Mouse (Mus musculus): ENCODE measurements around the gene Oxtr. TPM values are rescaled to one million over a fixed set of nuclear protein-coding genes. Genes with fewer than 3 reads are reported as not detected.

Gene Oxtr
- polyA plus RNA-seq, 1 experiment from 2014 or later, result 2.3 TPM

GRCm38 (mm10) chr6:112507617-112508016 is 17.9 kb upstream of the Oxtr start:
- Histone ChIP-seq H3K27ac (ENCODE audit: low read length) (no peak overlapping the region), H3K9ac (ENCODE audit: low read depth, low read length) (no peak overlapping the region), H3K36me3 (ENCODE audit: control insufficient read depth, insufficient read depth, low read length) (no peaks in the 10 kb centered on the region), H3K4me2 (ENCODE audit: low read length) (no peak overlapping the region), H3K9me3 (replicated peaks; ENCODE audit: control insufficient read depth, low read length, poor library complexity, severe bottlenecking) (no peaks in the 10 kb centered on the region), H3K4me3 (ENCODE audit: low read depth, low read length) (no peak overlapping the region), H3K27me3 (ENCODE audit: control insufficient read depth, insufficient read depth, low read depth, low read length) (peaks cover 3% of the 10 kb centered on the region), H3K4me1 (ENCODE audit: control insufficient read depth, insufficient read depth, low read length) (no peaks in the 10 kb centered on the region)
- no peak for ATAC-seq
- WGBS, result 90% methylated on average over 2 of the region's 2 CpGs

GRCm38 (mm10) chr6:112501156-112501555 is 11.4 kb upstream of the Oxtr start:
- no peaks in the 10 kb centered on the region for H3K27me3 ChIP-seq (ENCODE audit: control insufficient read depth, insufficient read depth, low read depth, low read length)
- WGBS, result 81% methylated on average over 2 of the region's 2 CpGs
- no peaks in the 10 kb centered on the region for H3K4me1 ChIP-seq (ENCODE audit: control insufficient read depth, insufficient read depth, low read length)
- no peaks in the 10 kb centered on the region for H3K36me3 ChIP-seq (ENCODE audit: control insufficient read depth, insufficient read depth, low read length)
- no peak for ATAC-seq
- no peak overlapping the region for H3K4me3 ChIP-seq (ENCODE audit: low read depth, low read length)
- H3K9me3 ChIP-seq (replicated peaks; ENCODE audit: control insufficient read depth, low read length, poor library complexity, severe bottlenecking), result no peaks in the 10 kb centered on the region
- no peak overlapping the region for H3K27ac ChIP-seq (ENCODE audit: low read length)
- H3K9ac ChIP-seq (ENCODE audit: low read depth, low read length), result no peak overlapping the region
- H3K4me2 ChIP-seq (ENCODE audit: low read length), result no peak overlapping the region

- H3K27me3 ChIP-seq (ENCODE audit: control insufficient read depth, insufficient read depth, low read depth, low read length), result no peaks in the 10 kb centered on the region
- no peak overlapping the region for H3K9ac ChIP-seq (ENCODE audit: low read depth, low read length)
- 87% methylated on average over 2 of the region's 2 CpGs for WGBS
- H3K27ac ChIP-seq (ENCODE audit: low read length), result no peak overlapping the region
- no peak overlapping the region for H3K4me3 ChIP-seq (ENCODE audit: low read depth, low read length)
- H3K9me3 ChIP-seq (replicated peaks; ENCODE audit: control insufficient read depth, low read length, poor library complexity, severe bottlenecking), result no peaks in the 10 kb centered on the region
- no peaks in the 10 kb centered on the region for H3K36me3 ChIP-seq (ENCODE audit: control insufficient read depth, insufficient read depth, low read length)
- H3K4me2 ChIP-seq (ENCODE audit: low read length), result no peak overlapping the region
- H3K4me1 ChIP-seq (ENCODE audit: control insufficient read depth, insufficient read depth, low read length), result no peaks in the 10 kb centered on the region
- no peak for ATAC-seq
Measured at GRCm38 (mm10) chr6:112499456-112499855, 9.7 kb upstream of the Oxtr start.

- no peaks in the 10 kb centered on the region for H3K4me1 ChIP-seq (ENCODE audit: control insufficient read depth, insufficient read depth, low read length)
- no peaks in the 10 kb centered on the region for H3K36me3 ChIP-seq (ENCODE audit: control insufficient read depth, insufficient read depth, low read length)
- H3K27ac ChIP-seq (ENCODE audit: low read length), result no peak overlapping the region
- ATAC-seq, result no peak
- no peaks in the 10 kb centered on the region for H3K9me3 ChIP-seq (replicated peaks; ENCODE audit: control insufficient read depth, low read length, poor library complexity, severe bottlenecking)
- 83% methylated on average over 3 of the region's 3 CpGs for WGBS
- H3K9ac ChIP-seq (ENCODE audit: low read depth, low read length), result no peak overlapping the region
- H3K4me3 ChIP-seq (ENCODE audit: low read depth, low read length), result no peak overlapping the region
- H3K4me2 ChIP-seq (ENCODE audit: low read length), result no peak overlapping the region
- H3K27me3 ChIP-seq (ENCODE audit: control insufficient read depth, insufficient read depth, low read depth, low read length), result no peaks in the 10 kb centered on the region
Measured at GRCm38 (mm10) chr6:112498716-112499115, 9.0 kb upstream of the Oxtr start.

GRCm38 (mm10) chr6:112497456-112497855 is 7.7 kb upstream of the Oxtr start:
- WGBS, result 92% methylated on average over 2 of the region's 2 CpGs
- Histone ChIP-seq H3K4me2 (ENCODE audit: low read length) (no peak overlapping the region), H3K27ac (ENCODE audit: low read length) (no peak overlapping the region), H3K9me3 (replicated peaks; ENCODE audit: control insufficient read depth, low read length, poor library complexity, severe bottlenecking) (no peaks in the 10 kb centered on the region), H3K36me3 (ENCODE audit: control insufficient read depth, insufficient read depth, low read length) (no peaks in the 10 kb centered on the region), H3K4me1 (ENCODE audit: control insufficient read depth, insufficient read depth, low read length) (no peaks in the 10 kb centered on the region), H3K9ac (ENCODE audit: low read depth, low read length) (no peak overlapping the region), H3K4me3 (ENCODE audit: low read depth, low read length) (no peak overlapping the region), H3K27me3 (ENCODE audit: control insufficient read depth, insufficient read depth, low read depth, low read length) (no peaks in the 10 kb centered on the region)
- ATAC-seq, result no peak

- Histone ChIP-seq H3K36me3 (ENCODE audit: control insufficient read depth, insufficient read depth, low read length) (no peaks in the 10 kb centered on the region), H3K27me3 (ENCODE audit: control insufficient read depth, insufficient read depth, low read depth, low read length) (no peaks in the 10 kb centered on the region; the same call in 1 of the 2 replicates), H3K4me3 (ENCODE audit: low read depth, low read length) (no peak overlapping the region), H3K9ac (ENCODE audit: low read depth, low read length) (no peak overlapping the region), H3K4me2 (ENCODE audit: low read length) (no peak overlapping the region), H3K27ac (ENCODE audit: low read length) (no peak overlapping the region), H3K4me1 (ENCODE audit: control insufficient read depth, insufficient read depth, low read length) (no peaks in the 10 kb centered on the region), H3K9me3 (replicated peaks; ENCODE audit: control insufficient read depth, low read length, poor library complexity, severe bottlenecking) (no peaks in the 10 kb centered on the region)
- 61% methylated on average over 8 of the region's 8 CpGs for WGBS
- no peak for ATAC-seq
Measured at GRCm38 (mm10) chr6:112496291-112497060, 6.7 kb upstream of the Oxtr start.

- Histone ChIP-seq H3K9ac (ENCODE audit: low read depth, low read length) (no peak overlapping the region), H3K36me3 (ENCODE audit: control insufficient read depth, insufficient read depth, low read length) (no peaks in the 10 kb centered on the region), H3K9me3 (replicated peaks; ENCODE audit: control insufficient read depth, low read length, poor library complexity, severe bottlenecking) (no peaks in the 10 kb centered on the region), H3K4me1 (ENCODE audit: control insufficient read depth, insufficient read depth, low read length) (peaks cover 4% of the 10 kb centered on the region), H3K4me2 (ENCODE audit: low read length) (no peak overlapping the region), H3K27ac (ENCODE audit: low read length) (no peak overlapping the region), H3K4me3 (ENCODE audit: low read depth, low read length) (no peak overlapping the region), H3K27me3 (ENCODE audit: control insufficient read depth, insufficient read depth, low read depth, low read length) (peaks cover 5% of the 10 kb centered on the region)
- no peak for ATAC-seq
- WGBS, result 50% methylated on average over 4 of the region's 4 CpGs
Measured at GRCm38 (mm10) chr6:112495219-112495618, 5.5 kb upstream of the Oxtr start.

GRCm38 (mm10) chr6:112494620-112495081 is 4.9 kb upstream of the Oxtr start:
- Histone ChIP-seq H3K4me3 (ENCODE audit: low read depth, low read length) (no peak overlapping the region), H3K9me3 (replicated peaks; ENCODE audit: control insufficient read depth, low read length, poor library complexity, severe bottlenecking) (no peaks in the 10 kb centered on the region), H3K4me1 (ENCODE audit: control insufficient read depth, insufficient read depth, low read length) (peaks cover 9% of the 10 kb centered on the region), H3K4me2 (ENCODE audit: low read length) (no peak overlapping the region), H3K9ac (ENCODE audit: low read depth, low read length) (no peak overlapping the region), H3K27me3 (ENCODE audit: control insufficient read depth, insufficient read depth, low read depth, low read length) (peaks cover 10% of the 10 kb centered on the region), H3K27ac (ENCODE audit: low read length) (no peak overlapping the region), H3K36me3 (ENCODE audit: control insufficient read depth, insufficient read depth, low read length) (no peaks in the 10 kb centered on the region)
- ATAC-seq, result no peak
- 45% methylated on average over 10 of the region's 10 CpGs for WGBS

- Histone ChIP-seq H3K27ac (ENCODE audit: low read length) (no peak overlapping the region), H3K9ac (ENCODE audit: low read depth, low read length) (no peak overlapping the region), H3K27me3 (ENCODE audit: control insufficient read depth, insufficient read depth, low read depth, low read length) (peaks cover 21% of the 10 kb centered on the region), H3K4me2 (ENCODE audit: low read length) (no peak overlapping the region), H3K9me3 (replicated peaks; ENCODE audit: control insufficient read depth, low read length, poor library complexity, severe bottlenecking) (no peaks in the 10 kb centered on the region), H3K36me3 (ENCODE audit: control insufficient read depth, insufficient read depth, low read length) (no peaks in the 10 kb centered on the region), H3K4me1 (ENCODE audit: control insufficient read depth, insufficient read depth, low read length) (peaks cover 18% of the 10 kb centered on the region), H3K4me3 (ENCODE audit: low read depth, low read length) (no peak overlapping the region)
- WGBS, result 90% methylated on average over 9 of the region's 9 CpGs
- ATAC-seq, result no peak
Measured at GRCm38 (mm10) chr6:112493371-112493770, 3.6 kb upstream of the Oxtr start.

Measured in midbrain, embryonic 16.5 days (tissue).